Mouse (Mus musculus) liver, adult 2 months (tissue): Measurements from ENCODE around the gene Gmip.

Experiments used
- CTCF ChIP-seq: fragments of 200-500 bp; IDR thresholded peaks from 2 replicates; pipeline ENCODE4 v1.5.1; 2011; ENCODE audit warnings: low read depth, low read length, control low read depth
- POLR2A ChIP-seq: fragments of 200-500 bp; IDR thresholded peaks from 2 replicates; pipeline ENCODE4 v1.6.1; 2011; ENCODE audit warnings: low read length, control low read depth; ENCODE audit not compliant: insufficient read depth; ENCODE audit errors: extremely low read depth

DNA sequence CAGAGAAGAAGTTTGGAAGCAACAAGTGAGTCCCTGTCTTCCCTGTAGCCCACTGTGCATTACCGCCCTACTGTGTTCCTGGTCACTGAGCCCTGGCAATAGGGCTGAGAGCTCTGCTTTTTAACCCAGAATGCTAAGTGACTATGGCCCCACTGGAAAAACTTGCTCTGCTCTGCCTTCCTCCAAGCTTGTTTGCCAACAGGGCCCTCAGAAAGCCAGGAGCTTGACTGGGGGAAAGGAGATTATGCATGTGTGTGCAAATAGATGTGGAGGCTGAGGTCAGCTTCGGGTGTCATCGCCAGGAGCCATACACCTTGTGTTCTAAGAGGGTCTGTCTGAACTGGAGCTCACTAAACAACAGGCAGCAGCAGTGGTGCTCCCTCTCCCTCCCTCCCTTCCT, 14.4 kb upstream of the Gmip start:
- TF ChIP-seq CTCF (no peak), POLR2A (no peak)
